Mouse (Mus musculus) erythroblast, adult 5-6 weeks (primary cell): ENCODE data around the gene St6galnac5. TPM values are rescaled to one million over a fixed set of nuclear protein-coding genes. Genes with fewer than 3 reads are reported as not detected.

Experiments
- ATAC-seq: replicated peaks from 2 replicates; pipeline ENCODE4 v1.8.0; 2016; ENCODE audit warnings: moderate number of reproducible peaks, mild to moderate bottlenecking, moderate TSS enrichment, inconsistent platforms; ENCODE audit not compliant: poor library complexity, low FRiP score, severe bottlenecking
- total RNA-seq, 2 experiments: library from RNA; stranded (forward) in 1 of 2; stranded (reverse) in 1 of 2; fragments of 150-400 nt in 1 of 2; fragments of 200-764, 138-1000 nt in 1 of 2; gene quantifications; 2 replicates each; pipeline versions ENCODE4 v1.2.3 to v1.2.4; 2015 to 2017; ENCODE audit warnings: low replicate concordance in 2 of 2

St6galnac5 gene
- total RNA-seq, 2 experiments from 2014 or later = not detected

- ATAC-seq = no peak
These were observed 61.7 kb downstream of the St6galnac5 start for GRCm38 (mm10) chr3:152920365-152920764.

- no peak for ATAC-seq
These were observed 62.9 kb downstream of the St6galnac5 start for GRCm38 (mm10) chr3:152919101-152919500.

DNA sequence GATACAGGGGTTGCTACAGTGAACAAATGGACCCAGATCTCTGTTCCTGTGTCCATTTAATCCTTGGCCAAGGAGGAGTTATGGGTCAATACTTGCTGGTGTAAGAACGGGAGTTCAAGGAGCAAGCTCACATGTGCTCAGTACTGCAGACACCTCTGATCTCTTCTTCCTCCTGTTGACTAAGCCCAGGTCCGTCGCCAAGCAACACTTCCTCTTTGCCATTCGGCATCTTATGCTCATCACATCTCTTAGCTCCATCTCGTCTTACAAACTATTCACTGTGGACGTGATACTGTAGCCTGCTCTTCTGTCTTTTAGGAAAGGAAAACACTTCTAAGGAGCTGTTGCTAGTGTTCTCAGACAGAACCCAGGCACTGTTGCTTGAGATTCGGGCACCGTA is 64.5 kb downstream of the St6galnac5 start:
- no peak for ATAC-seq

GRCm38 (mm10) chr3:152914376-152914775 is 67.7 kb downstream of the St6galnac5 start:
- ATAC-seq = no peak

GRCm38 (mm10) chr3:152913625-152914024 is 68.4 kb downstream of the St6galnac5 start:
- no peak for ATAC-seq

DNA sequence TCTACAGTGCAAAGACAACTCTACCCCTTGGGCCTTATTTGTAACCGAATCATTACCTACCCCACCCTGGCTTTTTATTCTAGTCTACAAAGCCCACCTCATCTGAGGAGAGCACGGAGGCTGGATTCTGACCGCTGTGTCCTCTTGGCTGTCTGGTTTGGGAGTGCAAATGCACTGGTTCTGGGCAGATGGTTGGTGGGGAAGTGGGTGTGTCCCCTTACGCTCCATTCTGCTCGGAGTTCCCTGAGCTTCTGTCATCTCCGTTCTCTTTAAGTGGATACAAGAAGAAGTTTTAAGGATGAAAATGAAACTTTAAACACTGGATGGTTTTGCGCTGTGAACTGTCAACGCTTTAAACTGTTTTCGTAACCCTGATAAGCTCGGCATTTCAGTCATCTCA is 68.9 kb downstream of the St6galnac5 start:
- no peak for ATAC-seq

DNA sequence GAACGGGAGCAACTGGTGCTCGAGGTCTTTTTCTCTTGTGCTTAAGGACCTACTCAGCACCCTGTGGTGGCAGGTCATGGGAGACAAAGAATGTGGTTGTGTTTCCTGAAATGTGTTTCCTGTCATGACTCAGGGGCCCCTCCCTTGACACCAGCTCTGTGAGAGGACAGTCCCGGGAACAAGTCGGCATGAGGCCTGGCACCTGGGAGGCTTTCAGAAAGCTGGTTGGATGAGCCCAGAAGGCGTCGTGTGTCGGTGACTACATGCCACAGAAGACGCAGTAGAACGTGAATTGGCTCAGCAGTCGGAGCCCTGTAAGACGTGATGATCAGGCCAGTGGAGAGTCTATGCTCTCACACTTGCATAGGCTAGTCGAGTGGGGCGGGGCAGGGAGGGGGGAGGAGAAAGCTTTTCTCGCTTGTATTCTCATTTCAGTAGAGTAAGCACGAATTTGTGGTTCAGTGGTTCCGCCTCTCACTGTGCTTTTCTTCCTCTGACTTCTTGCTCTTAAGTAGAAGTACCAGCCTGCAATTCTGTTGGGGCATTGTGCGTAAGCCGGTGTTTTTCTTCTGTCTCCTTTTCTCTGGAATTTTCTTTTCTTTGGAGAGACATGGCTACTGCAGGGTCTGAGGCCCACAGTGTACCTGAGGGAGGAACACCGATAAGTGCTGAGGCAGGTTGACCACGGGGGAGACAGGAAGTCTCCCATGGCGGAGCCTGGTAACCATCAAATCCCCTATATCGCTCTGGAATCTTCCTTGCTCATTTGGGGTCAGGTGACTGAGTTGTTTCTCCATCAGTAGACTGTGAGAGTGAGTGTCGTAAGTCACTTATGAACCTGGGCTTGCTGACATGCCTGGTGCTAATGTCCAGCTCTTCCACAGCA is 69.6 kb downstream of the St6galnac5 start:
- no peak for ATAC-seq

- ATAC-seq = no peak
These were observed 70.5 kb downstream of the St6galnac5 start for GRCm38 (mm10) chr3:152911578-152911977.

GRCm38 (mm10) chr3:152907683-152908082 is 74.4 kb downstream of the St6galnac5 start:
- no peak for ATAC-seq

DNA sequence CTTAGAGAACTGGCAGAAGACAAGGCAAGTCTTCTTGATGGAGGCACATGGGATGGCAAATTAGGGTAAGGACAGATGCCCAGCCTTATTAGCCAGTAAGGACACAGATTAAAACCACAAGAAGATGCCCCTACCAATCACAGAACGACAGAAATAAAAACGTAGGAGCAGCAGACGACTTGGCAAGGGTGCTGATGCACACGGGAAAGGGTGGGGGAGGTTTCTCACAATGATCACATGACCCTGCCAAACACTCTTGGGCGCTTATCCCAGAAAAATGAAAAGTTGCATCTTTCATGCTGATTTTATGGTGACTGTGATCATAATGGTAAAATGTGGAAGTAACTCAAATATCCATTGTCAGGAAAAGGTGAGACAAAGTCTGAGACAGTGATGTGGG is 75.0 kb downstream of the St6galnac5 start:
- ATAC-seq = no peak

DNA sequence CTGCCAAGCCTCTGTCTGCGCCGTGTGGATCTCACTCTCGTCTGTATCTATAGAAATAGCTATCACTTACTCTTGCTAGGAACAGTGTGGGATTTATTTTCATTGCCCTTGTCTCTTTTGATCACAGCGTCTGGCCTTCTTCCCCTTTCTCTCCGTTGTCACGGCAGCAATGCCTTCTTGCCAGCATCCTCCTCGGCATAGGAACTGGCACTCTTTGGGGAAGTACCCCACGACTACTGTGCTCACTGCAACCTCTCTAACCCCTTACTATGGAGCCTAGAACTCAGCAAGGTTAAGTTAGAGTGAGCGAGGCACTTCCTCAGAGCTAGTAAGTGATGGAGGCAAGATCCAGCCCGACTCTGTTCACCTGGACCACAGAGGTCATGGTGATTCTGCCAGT is 76.2 kb downstream of the St6galnac5 start:
- ATAC-seq = no peak

GRCm38 (mm10) chr3:152905026-152905425 is 77.0 kb downstream of the St6galnac5 start:
- no peak for ATAC-seq

- ATAC-seq = no peak
These were observed 83.1 kb downstream of the St6galnac5 start for GRCm38 (mm10) chr3:152898906-152899305.

DNA sequence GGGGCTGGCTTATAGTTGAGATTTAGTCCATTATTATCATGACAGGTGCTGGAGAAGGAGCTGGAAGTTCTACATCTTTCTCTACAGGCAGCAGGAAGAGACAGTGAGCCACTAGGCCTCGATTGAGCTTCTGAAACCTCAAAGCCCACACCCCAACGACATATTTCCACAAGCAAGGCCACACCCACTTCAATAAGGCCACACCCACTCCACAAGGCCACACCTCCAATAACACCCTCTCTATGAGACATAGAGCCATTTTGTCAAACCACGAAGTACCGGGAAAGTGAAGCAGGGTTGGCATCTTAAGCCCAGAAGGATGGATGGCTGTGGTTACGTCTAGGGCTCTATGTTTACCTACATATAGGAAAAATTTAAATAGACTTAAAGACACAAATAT is 84.8 kb downstream of the St6galnac5 start:
- ATAC-seq = no peak

GRCm38 (mm10) chr3:152896111-152896510 is 85.9 kb downstream of the St6galnac5 start:
- no peak for ATAC-seq

DNA sequence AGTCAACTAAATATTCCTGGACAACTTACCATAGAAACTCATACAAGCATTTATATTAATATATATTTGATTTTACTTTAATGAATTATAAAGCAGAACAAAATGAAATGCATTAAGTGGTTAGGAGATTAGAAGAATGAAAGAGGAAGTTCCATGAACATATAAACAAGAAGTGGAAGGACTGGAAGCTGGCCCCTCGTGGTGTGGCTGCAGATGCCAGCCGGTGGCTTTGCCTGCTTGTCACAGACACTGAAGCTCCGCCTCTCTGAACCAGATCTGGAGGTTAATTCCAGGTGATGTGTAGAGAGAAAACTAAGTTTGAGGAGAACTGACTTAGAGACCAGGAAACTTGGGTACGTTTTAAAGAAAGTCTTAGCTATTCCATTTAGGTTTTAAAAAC is 87.1 kb downstream of the St6galnac5 start:
- no peak for ATAC-seq

DNA sequence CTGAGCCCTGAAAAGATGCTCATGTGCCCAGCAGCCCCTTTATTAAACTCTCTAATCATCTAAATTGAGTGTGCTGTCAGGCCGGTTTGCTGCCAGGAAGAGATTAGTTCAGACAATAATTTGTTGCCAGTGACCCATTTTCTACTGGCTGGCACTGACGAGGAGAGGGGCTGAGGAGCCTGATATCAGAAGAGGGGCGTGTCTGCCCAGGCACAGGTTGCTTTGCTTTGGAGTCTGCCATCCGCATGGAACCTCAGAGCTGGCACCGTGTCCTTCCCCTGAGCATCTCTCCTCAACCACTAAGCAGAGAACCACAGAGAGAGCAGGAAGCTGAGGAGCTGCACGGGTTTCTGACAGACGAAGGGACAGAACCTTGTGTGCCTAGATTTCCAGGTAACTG is 93.9 kb downstream of the St6galnac5 start:
- ATAC-seq = no peak

- ATAC-seq = no peak
These were observed 95.3 kb downstream of the St6galnac5 start for GRCm38 (mm10) chr3:152886749-152887148.

GRCm38 (mm10) chr3:152883556-152883955 is 98.5 kb downstream of the St6galnac5 start:
- ATAC-seq = no peak

- no peak for ATAC-seq
These were observed 100.3 kb downstream of the St6galnac5 start for GRCm38 (mm10) chr3:152881706-152882105.

GRCm38 (mm10) chr3:152880121-152880835 is 101.8 kb downstream of the St6galnac5 start:
- no peak for ATAC-seq
